Mouse (Mus musculus) MEL (cell line): ENCODE measurements at regions not wholly inside any gene's neighbourhood (a gene's known extent, or its start where the extent isn't known, plus 50 kb on each side); places are given as distances from the start of the nearest gene placed in this dataset.

ENCODE experiments used
- DNase-seq: peaks from one replicate; pipeline ENCODE4 v3.0.0; 2011; ENCODE audit warnings: low read depth, low spot score
- H3K27ac ChIP-seq: 2 replicates; pipeline ENCODE4 v1.5.1; 2012; ENCODE audit warnings: low read depth, mild to moderate bottlenecking, control low read depth, low read length, moderate library complexity; ENCODE audit not compliant: control insufficient read depth
- H3K27me3 ChIP-seq, 2 experiments: fragments of 150-350 bp in 1 of 2; sonication (generic) in 1 of 2; 2 replicates each; pipeline ENCODE4 v1.6.1; 2012; ENCODE audit warnings: low read length in 2 of 2, mild to moderate bottlenecking in 2 of 2, improper control_type of control experiment in 1 of 2, moderate library complexity in 1 of 2; ENCODE audit not compliant: insufficient read depth in 2 of 2, control insufficient read depth in 1 of 2
- H3K36me3 ChIP-seq, 2 experiments: 2 replicates each; pipeline ENCODE4 v1.6.1; 2012 to 2014; ENCODE audit warnings: low read length in 2 of 2, improper control_type of control experiment in 1 of 2, inconsistent platforms in 1 of 2, mild to moderate bottlenecking in 1 of 2; ENCODE audit not compliant: insufficient read depth in 2 of 2, control insufficient read depth in 1 of 2
- H3K4me1 ChIP-seq, 2 experiments: fragments of 150-350 bp in 1 of 2; sonication (generic) in 1 of 2; 2 replicates each; pipeline ENCODE4 v1.6.1; 2012; ENCODE audit warnings: low read length in 2 of 2, improper control_type of control experiment in 1 of 2, mild to moderate bottlenecking in 1 of 2; ENCODE audit not compliant: insufficient read depth in 2 of 2, control insufficient read depth in 1 of 2
- H3K4me3 ChIP-seq, 2 experiments: fragments of 150-350 bp in 1 of 2; sonication (generic) in 1 of 2; 2 replicates each; pipeline ENCODE4 v1.5.1; 2012; ENCODE audit warnings: low read depth in 2 of 2, low read length in 2 of 2, mild to moderate bottlenecking in 2 of 2, moderate library complexity in 2 of 2, control low read depth in 1 of 2, improper control_type of control experiment in 1 of 2; ENCODE audit not compliant: control insufficient read depth in 1 of 2, insufficient read depth in 1 of 2
- H3K79me2 ChIP-seq: 2 replicates; pipeline ENCODE4 v1.6.1; 2012; ENCODE audit warnings: mild to moderate bottlenecking, low read length, moderate library complexity; ENCODE audit not compliant: control insufficient read depth, poor library complexity, insufficient read depth
- H3K9ac ChIP-seq: 2 replicates; pipeline ENCODE4 v1.6.1; 2012; ENCODE audit warnings: low read depth, mild to moderate bottlenecking, control low read depth, low read length, moderate library complexity; ENCODE audit not compliant: control insufficient read depth, poor library complexity, severe bottlenecking
- H3K9me3 ChIP-seq: fragments of 150-350 bp; sonication (generic); replicated peaks from 2 replicates; pipeline ENCODE4 v1.6.1; 2012; ENCODE audit warnings: mild to moderate bottlenecking, low read length, improper control_type of control experiment, moderate library complexity; ENCODE audit not compliant: insufficient read depth
- BHLHE40 ChIP-seq: IDR thresholded peaks from 2 replicates; pipeline ENCODE4 v1.6.1; 2012; ENCODE audit warnings: low read depth, mild to moderate bottlenecking, inconsistent platforms, low read length, improper control_type of control experiment, borderline replicate concordance
- CHD2 ChIP-seq: IDR thresholded peaks from 2 replicates; pipeline ENCODE4 v1.6.1; 2011; ENCODE audit warnings: low read length, improper control_type of control experiment
- ELF1 ChIP-seq: IDR thresholded peaks from 2 replicates; pipeline ENCODE4 v1.6.1; 2014; ENCODE audit warnings: low read depth, mild to moderate bottlenecking, inconsistent platforms, low read length, improper control_type of control experiment, moderate library complexity
- ETS1 ChIP-seq: IDR thresholded peaks from 2 replicates; pipeline ENCODE4 v1.6.1; 2012; ENCODE audit warnings: low read depth, mild to moderate bottlenecking, inconsistent platforms, low read length, improper control_type of control experiment, moderate library complexity
- GATA1 ChIP-seq: IDR thresholded peaks from 2 replicates; pipeline ENCODE4 v1.6.1; 2011; ENCODE audit warnings: low read depth, low read length, improper control_type of control experiment
- MEF2A ChIP-seq: IDR thresholded peaks from 2 replicates; pipeline ENCODE4 v1.6.1; 2014; ENCODE audit warnings: low read depth, mild to moderate bottlenecking, inconsistent platforms, low read length, improper control_type of control experiment; ENCODE audit not compliant: poor library complexity, insufficient replicate concordance, severe bottlenecking; ENCODE audit errors: extremely low read depth
- MXI1 ChIP-seq: IDR thresholded peaks from 2 replicates; pipeline ENCODE4 v1.6.1; 2011; ENCODE audit warnings: mild to moderate bottlenecking, low read depth, low read length, improper control_type of control experiment
- NRF1 ChIP-seq: IDR thresholded peaks from 2 replicates; pipeline ENCODE4 v1.6.1; 2014; ENCODE audit warnings: low read depth, mild to moderate bottlenecking, inconsistent platforms, low read length, improper control_type of control experiment, moderate library complexity; ENCODE audit not compliant: poor library complexity, insufficient read depth, severe bottlenecking
- POLR2A ChIP-seq, 2 experiments: IDR thresholded peaks; 2 replicates each; pipeline ENCODE4 v1.6.1; 2011 to 2012; ENCODE audit warnings: low read length in 2 of 2, mild to moderate bottlenecking in 2 of 2, control low read depth in 1 of 2, improper control_type of control experiment in 1 of 2, low read depth in 1 of 2, moderate library complexity in 1 of 2; ENCODE audit not compliant: control insufficient read depth in 1 of 2, insufficient read depth in 1 of 2, poor library complexity in 1 of 2
- POLR2AphosphoS2 ChIP-seq: IDR thresholded peaks from 2 replicates; pipeline ENCODE4 v1.6.1; 2011; ENCODE audit warnings: low read length, improper control_type of control experiment
- POLR2AphosphoS5 ChIP-seq: IDR thresholded peaks from 2 replicates; pipeline ENCODE4 v1.6.1; 2012; ENCODE audit warnings: low read depth, borderline replicate concordance, mild to moderate bottlenecking, inconsistent platforms, low read length, moderate library complexity, mixed read lengths
- RAD21 ChIP-seq: IDR thresholded peaks from 2 replicates; pipeline ENCODE4 v1.6.1; 2011; ENCODE audit warnings: mild to moderate bottlenecking, low read depth, low read length, improper control_type of control experiment
- SIN3A ChIP-seq: IDR thresholded peaks from 2 replicates; pipeline ENCODE4 v1.6.1; 2012; ENCODE audit warnings: low read length, improper control_type of control experiment, inconsistent platforms
- SMC3 ChIP-seq: IDR thresholded peaks from 2 replicates; pipeline ENCODE4 v1.6.1; 2011; ENCODE audit warnings: low read depth, low read length, improper control_type of control experiment
- TAL1 ChIP-seq: IDR thresholded peaks from 2 replicates; pipeline ENCODE4 v1.6.1; 2012; ENCODE audit warnings: mild to moderate bottlenecking, inconsistent platforms, low read length, moderate library complexity, mixed read lengths
- TCF12 ChIP-seq: IDR thresholded peaks from 2 replicates; pipeline ENCODE4 v1.6.1; 2014; ENCODE audit warnings: low read depth, mild to moderate bottlenecking, inconsistent platforms, low read length, improper control_type of control experiment, moderate library complexity
- UBTF ChIP-seq: IDR thresholded peaks from 2 replicates; pipeline ENCODE4 v1.6.1; 2012; ENCODE audit warnings: low read depth, mild to moderate bottlenecking, inconsistent platforms, low read length, improper control_type of control experiment, moderate library complexity, borderline replicate concordance; ENCODE audit not compliant: insufficient read depth
- USF2 ChIP-seq, 2 experiments: IDR thresholded peaks; 2 replicates each; pipeline ENCODE4 v1.6.1; 2011 to 2012; ENCODE audit warnings: improper control_type of control experiment in 2 of 2, low read length in 2 of 2, borderline replicate concordance in 1 of 2, inconsistent platforms in 1 of 2, low read depth in 1 of 2, mild to moderate bottlenecking in 1 of 2; ENCODE audit not compliant: insufficient read depth in 1 of 2
- ZMIZ1 ChIP-seq: IDR thresholded peaks from 2 replicates; pipeline ENCODE4 v1.6.1; 2012; ENCODE audit warnings: low read depth, mild to moderate bottlenecking, inconsistent platforms, low read length, improper control_type of control experiment, moderate library complexity
- ZNF384 ChIP-seq: IDR thresholded peaks from 2 replicates; pipeline ENCODE4 v1.6.1; 2012; ENCODE audit warnings: low read depth, mild to moderate bottlenecking, inconsistent platforms, low read length, improper control_type of control experiment

DNA sequence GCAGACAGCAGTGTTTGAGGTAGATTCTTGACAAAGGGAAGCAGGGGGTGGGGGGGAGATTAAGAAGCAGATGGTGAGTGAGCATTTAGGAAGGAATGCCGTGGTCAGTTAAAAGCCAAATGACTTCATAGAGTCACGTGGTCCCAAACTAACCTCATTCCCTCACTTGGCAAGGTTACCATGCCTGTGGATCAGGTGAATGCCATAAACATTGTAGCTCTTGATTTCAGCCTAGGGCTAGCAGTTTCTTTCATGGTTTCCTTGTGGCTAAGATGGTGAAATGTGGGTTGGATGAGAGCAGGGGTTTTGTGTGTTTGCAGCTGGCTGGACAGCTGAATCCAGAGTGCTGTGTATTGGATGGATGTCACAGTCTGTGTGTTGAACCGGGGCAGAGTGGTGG is 95.3 kb downstream of the Nog start:
- Histone ChIP-seq H3K79me2 (no peaks in the 10 kb centered on the region), H3K4me3 (no peak overlapping the region), H3K27ac (no peak overlapping the region), H3K9ac (no peak overlapping the region), H3K27me3 (no peaks in the 10 kb centered on the region), H3K9me3 (no peaks in the 10 kb centered on the region), H3K36me3 (no peaks in the 10 kb centered on the region), H3K4me1 (no peaks in the 10 kb centered on the region)
- no peak for DNase-seq
- no peak for TF ChIP-seq USF2 (IDR thresholded peaks at IDR 0.05; ENCODE audit: borderline replicate concordance in 1 of 2, insufficient read depth in 1 of 2, low read depth in 1 of 2, low read length in 2 of 2)
- TF ChIP-seq BHLHE40: no peak
- no peak for TF ChIP-seq ELF1
- TF ChIP-seq GATA1: no peak
- TF ChIP-seq POLR2A (IDR thresholded peaks at IDR 0.05; ENCODE audit: control insufficient read depth in 1 of 2, insufficient read depth in 1 of 2, low read depth in 1 of 2, low read length in 2 of 2, poor library complexity in 1 of 2): no peak
- TF ChIP-seq POLR2AphosphoS2: no peak
- no peak for TF ChIP-seq MEF2A
- no peak for TF ChIP-seq POLR2AphosphoS5
- TF ChIP-seq TCF12: no peak
- TF ChIP-seq CHD2: no peak
- no peak for TF ChIP-seq NRF1
- no peak for TF ChIP-seq ZMIZ1
- TF ChIP-seq ZNF384: no peak
- no peak for TF ChIP-seq SMC3
- no peak for TF ChIP-seq MXI1
- TF ChIP-seq UBTF: no peak
- TF ChIP-seq TAL1: no peak
- TF ChIP-seq SIN3A: no peak
- no peak for TF ChIP-seq RAD21
- no peak for TF ChIP-seq ETS1

- no peak overlapping the region for H3K27ac ChIP-seq
- no peaks in the 10 kb centered on the region for H3K9me3 ChIP-seq
- peak; percentile 13 for DNase-seq
- H3K4me1 ChIP-seq: no peaks in the 10 kb centered on the region
- H3K79me2 ChIP-seq: no peaks in the 10 kb centered on the region
- no peaks in the 10 kb centered on the region for H3K36me3 ChIP-seq
- H3K27me3 ChIP-seq: no peaks in the 10 kb centered on the region
- H3K9ac ChIP-seq: no peak overlapping the region
- no peak for TF ChIP-seq POLR2AphosphoS2
- peak; percentile 81 for TF ChIP-seq ZNF384
- no peak overlapping the region for H3K4me3 ChIP-seq
Measured at GRCm38 (mm10) chr11:89204948-89205545, 97.1 kb downstream of the Nog start.
